Mouse (Mus musculus) T-cell, adult 2 months (primary cell): ENCODE data around the gene Srsf10.

Experiments
- DNase-seq: peaks from one replicate; pipeline ENCODE4 v3.0.0; 2022; ENCODE audit warnings: low spot score

Srsf10 gene

DNA sequence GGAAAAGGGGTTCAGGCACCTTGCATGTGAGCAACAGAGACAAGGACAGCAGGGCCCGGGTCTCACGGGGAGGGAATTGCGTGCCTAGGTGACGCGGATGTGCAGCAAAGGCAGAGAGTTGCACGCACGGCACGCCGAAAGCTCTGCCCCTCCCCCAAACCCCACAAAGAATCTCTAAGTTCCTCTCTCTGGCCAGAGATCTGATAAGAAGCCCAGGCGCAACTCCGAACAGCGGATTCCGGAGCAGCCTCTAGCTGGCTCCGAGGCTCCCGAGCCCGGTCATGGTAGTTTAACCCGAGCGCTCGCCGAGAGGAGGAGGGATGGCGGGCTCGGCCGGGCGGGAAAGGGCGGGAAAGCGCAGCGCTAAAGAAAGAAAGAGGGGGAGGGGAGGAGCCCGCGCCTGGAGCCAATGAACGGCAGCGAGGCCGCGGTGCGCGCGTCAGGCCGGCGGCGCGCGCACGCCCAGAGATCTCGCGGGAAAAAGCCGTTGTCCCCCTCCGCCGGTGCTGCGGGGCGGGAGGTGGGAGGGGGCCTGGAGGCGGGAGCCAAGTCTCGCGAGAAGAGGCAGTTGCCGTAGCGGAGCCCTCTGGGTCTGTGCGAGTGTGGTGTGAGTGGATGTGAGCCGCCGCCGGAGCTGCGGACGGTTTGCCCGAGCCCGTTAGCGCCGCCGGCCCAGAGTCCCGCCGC, at the start of gene Srsf10:
TSS of gene Srsf10 (plus strand) at position 212 of the 687 bp plus-strand sequence.
- peak; percentile 96 for DNase-seq

DNA sequence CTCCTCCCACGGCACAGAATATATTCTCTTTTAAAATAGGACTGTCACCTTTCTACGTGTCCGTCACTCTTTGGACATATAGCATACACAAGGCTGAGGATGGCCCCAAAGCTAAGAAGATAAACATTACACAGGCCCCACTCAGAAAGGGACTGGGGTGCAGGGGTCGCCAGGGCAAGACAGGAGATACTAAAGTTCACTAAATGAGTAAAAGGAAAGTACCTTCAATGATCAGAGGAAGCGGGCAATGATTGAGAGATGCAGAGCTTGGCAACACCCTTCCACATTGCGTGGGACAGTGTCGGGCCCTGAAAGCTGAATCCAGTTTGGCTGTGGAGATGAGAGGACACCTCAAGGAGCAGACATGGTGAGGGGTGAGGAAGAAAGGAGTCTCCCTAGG, 40.7 kb upstream of the Srsf10 start:
- no peak for DNase-seq

DNA sequence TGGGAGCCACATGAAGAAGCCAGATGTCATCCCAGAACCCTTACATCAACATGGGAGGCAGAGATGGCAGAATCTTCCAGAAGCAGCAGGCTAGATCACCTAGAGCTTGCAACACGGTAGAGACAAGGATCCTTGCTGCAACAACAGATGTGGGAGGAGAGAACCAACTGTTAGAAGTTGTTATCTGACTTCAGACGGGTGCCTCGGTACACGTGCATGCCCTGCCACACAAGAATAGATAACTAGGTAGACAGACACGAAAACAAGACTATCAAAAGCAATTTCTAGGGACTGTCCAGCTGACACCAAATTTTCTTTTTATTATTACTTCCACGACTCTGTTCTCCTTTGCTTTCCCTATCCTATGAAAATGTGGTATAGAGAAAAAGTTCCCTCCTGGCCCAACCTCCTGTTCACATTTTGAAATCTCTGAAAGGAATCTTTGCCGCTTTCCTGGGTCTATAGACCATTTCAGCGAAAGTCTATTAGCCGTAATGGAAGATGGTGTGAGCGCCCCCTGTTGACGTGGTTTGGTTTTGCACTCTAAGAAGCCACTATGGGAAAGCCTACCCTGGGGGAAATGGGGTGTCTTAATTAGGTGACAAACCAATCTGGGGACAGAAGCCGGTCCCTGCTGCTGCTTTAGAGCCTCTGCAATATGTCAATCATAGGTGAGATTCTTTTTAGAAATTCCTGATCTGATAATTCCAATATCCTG, 38.5 kb upstream of the Srsf10 start:
- peak; percentile 43 for DNase-seq

DNA sequence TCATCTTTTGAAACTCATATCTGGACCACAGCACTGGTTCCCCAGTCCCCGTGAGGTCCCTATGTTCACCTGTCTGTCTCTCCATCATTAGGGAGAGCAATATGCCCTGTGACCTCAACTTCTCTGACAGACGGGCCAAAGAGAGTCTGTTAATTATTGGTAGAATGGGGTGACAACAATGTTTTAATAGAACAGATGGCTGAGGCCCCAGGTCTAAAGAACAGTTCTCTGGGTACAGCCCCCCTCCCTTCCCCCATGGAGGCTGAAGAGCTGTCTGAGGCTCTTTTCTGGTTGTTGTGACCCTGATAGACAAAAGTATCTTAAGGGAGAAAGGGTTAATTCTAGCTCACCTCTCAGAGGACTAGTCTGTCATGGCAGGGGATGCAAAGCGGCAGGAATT, 37.2 kb upstream of the Srsf10 start:
- no peak for DNase-seq

DNA sequence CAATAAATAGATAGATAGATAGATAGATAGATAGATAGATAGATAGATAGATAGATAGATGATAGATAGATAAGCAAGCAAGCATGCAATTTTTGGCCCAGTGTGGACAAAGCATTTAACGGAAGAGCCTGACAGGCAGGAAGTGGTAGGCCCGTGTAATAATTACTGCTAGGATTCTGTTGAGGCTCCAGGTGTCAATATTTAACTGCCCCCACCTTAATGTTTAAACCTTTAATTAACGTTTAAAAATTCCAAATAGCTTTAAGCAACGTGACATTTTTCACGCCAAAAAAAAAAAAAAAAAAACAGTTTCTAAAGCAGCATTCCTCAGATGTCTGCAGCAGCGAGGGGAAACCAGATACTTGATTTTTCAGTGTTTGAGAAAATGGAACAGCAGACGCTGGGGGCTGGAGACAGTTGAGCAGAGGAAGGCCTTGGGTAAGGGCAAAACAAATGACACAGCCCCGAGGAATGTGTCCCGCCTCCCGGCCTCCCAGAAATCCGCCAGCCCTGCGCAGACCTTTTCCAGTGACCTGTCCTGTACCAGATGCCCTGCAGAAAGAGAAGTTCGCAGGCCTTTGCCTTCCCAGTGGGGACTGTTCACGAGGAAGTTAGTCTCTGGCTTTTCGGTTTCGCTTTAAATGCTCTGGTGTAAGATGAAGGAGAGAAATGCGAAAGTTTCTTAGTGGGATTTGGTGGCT, 35.6 kb upstream of the Srsf10 start:
- DNase-seq: no peak

DNA sequence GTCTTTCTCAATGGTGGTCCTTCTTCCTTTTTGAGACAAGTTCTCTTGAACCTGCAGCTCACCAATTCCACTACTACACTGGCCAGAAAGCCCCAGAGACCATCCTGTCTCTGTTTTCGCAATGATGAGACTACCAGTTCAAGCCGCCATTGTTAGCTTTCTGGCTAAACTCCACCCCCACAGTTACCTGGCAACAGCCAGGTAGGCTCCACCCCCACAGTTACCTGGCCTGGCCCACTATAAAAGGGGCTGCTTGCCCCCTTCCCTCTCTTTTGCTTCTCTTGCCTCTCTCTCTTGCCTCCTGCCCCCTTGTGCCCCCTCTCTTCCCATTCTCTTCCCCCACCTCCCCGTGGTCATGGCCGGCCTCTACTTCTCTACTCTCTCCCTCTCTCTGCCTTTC, 33.8 kb upstream of the Srsf10 start:
- DNase-seq: no peak

DNA sequence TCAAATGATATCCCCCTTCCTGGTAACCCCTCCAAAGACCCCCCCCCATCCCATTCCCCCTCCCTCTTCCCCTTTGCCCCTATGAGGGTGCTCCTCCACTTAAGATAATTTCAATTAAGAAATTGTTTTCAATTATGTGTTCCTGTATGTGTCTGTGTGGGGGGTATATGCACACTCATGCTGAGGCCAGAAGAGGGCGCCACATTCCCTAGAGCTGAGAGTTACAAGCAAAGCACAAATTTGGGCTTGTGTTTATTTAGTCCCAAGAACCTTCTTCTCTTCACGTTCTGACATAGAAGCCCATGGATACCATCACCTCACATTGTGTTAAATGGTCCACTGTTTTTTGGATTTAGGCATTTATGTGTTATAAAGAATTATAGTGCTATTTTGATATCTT, 32.2 kb upstream of the Srsf10 start:
- DNase-seq: peak; percentile 41

DNA sequence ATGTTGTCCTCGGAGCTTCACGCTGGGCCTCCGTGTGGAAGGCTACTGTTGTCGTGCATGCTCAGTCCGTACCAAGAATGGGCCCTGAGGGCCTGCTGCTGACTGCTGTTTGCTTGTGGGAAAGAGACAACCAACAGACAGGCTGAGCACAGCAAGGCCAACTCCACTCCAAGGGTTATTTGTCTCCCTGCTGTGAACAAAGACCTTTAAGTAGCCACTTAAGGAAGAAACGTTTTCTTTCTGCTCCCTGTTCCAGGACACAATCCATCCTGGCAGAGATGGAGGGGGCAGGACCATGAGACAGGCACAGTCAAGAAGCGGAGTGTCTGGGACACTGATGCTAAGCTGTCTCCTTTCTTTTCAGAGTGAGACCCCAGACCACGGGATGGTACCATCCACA, 31.3 kb upstream of the Srsf10 start:
- DNase-seq: no peak

DNA sequence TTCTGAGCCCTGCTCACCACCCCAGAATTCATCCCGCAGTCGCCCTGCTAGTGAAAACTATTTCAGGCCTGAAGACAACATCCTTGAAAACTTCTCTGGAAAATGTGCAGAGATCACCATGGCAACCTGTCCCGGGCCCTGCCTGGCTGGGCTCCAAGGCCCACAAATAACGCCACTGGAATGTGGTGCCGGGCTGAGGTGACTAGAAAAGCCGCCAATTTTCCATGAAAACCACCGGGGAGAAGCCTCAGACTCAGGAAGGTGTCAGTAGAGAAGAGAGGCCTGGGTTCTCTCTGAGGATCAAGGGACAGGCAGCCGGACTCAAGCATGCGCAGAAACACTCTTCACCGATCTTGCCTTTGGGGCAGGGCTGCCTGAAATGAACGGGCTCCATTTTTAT, 27.1 kb upstream of the Srsf10 start:
- DNase-seq: no peak

DNA sequence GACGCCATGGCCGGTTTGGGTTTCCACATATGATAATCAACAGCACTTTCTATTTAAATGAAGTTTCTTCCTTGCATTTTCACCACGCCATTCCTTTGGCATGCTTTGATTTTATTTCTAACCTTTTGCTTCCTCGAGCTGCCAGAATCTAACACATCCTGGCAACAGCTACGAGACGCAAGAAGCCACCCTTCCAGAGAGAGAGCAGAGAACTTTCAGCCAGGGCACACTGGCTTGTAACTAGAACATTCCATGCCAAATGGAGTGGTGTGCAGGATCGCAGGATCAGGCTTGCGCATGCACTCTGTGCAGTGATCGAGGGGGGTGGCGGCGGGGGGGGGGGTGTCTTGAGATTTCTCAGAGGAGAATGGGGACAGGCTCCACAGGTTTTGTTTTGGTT, 23.5 kb upstream of the Srsf10 start:
- no peak for DNase-seq

DNA sequence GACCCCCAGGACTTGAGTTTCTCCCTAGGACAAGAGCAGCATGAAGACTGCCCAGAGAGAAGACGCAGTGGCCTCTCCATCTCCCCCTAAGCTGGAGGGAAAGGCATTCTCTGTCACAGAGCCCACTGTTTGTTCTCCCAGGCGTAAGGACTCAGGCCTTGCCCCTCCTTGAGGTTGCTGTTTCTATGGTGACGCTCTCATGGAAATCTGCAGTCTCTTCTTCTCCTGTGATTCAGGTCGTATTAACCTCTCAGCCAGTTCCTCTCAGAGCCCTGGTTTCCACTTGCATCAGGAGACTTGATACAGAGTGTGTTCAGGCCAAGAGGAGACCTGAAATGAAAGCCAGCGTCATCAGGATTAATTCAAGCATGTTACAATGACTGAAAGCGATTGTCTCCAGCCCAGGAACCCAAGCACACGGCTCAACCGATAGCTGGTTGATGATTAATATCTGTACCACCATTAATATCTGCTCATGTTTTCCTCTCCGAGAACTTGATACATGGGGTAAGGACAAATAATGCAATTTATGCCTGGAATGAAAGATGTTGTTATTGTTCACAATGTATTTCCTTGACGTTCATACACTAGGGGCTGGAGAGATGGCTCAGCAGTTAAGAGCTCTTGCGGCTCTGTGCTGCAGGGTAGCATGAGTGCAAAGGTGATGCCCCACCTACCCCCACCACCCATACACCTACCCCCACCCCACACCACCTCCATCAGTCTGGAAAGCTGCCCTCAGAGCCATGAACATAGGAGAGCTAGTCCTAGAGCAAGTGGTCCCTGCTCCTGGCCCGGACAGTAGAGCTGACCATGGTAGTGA, 22.0 kb upstream of the Srsf10 start:
- DNase-seq: no peak

DNA sequence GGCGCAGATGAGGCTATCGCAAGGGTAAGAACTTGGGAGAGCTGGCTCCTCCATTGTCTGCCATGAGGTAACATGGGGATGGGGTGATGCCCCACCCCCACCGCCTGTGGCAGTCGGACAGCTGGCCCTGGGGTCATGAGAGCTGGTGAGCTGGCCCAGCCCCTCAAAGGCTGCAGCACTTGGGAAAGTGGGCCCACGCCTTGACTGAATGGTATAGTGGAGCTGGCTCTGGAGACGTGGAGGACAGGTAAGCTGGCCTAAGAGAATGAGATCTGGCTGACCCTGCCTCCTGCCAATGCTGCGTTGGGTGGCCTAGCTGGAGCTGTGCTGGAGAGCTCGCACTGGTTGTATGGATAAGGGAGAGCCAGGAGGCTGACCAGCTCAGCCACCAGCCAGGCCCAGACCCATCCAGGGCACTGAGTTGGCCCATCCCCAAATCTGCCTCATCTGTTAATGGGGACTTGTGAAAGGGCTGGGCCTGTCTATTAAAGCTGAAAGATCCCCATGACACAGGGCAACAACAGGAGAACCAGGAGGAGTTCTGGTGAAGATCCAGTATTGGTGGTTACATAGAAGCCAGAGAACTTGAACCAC, 21.3 kb upstream of the Srsf10 start:
- no peak for DNase-seq

DNA sequence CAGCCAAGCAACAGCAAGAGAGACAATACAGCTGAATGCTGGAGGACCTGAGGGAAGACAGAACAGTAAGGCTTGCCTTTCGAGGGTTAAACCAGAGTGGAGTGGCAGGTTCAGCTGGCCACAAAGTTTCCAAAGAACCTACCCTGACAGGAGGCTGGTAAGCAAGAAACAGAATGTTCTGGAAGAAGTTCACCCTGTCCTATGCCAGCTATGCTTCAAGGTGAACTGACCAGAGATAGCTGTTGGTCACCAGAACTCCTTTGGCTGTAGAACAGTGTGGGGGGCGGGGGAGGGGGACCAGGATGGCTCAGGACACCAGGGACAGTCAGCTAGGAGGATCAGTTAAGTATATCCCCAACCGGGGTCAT, 16.6 kb upstream of the Srsf10 start:
- DNase-seq: no peak

DNA sequence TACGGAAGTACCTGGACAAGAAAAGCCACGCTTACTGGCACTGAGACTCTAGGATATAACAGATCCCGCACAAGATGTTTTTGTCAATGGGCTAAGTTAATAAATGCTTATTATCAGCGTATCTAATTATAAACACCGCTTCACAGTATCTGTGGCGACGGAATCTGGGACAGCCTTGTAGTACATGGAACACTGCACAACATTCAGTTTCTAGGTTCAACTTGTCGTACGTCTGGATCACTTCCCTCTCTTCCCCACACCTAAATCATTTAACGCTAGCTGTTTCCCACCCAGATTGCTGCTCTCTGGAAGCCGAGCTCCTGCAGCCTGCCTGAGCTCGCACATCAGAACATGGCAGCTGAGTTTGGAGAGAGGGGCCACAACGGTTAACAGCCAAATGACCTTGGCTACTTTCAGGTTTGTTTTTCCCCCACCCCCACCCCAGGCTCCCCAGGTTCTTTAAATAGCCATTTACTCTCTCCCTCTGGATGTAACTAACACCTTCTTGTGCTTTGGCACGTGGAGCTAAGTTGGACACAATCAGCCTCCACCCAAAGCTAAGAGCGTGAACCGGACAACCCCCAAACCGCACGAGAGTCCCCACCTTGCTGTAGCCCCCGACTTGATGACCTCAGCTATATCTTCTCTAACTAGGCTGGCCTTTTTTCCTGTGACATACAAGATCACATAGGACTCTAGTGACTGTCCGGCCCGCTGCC, 16.1 kb upstream of the Srsf10 start:
- DNase-seq: no peak

DNA sequence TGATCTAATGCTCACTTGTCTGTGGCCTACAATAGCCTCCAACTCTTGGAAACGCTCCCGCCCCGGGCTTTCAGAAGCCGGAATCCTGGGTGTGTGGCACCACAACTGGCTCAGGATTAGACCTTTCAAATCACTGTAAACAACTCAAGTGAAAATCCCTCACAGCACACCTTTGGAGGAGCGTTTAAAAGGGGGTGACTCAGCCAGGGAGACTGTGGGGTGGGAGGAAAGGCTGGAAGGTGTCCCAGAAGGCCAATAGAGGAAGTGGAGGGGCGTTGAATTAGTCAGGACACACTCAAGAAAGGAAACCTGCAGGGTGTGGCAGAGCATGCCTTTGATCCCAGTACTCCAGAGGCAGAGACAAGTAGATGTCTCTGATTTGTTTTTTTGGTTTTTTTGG, 11.1 kb upstream of the Srsf10 start:
- DNase-seq: no peak

DNA sequence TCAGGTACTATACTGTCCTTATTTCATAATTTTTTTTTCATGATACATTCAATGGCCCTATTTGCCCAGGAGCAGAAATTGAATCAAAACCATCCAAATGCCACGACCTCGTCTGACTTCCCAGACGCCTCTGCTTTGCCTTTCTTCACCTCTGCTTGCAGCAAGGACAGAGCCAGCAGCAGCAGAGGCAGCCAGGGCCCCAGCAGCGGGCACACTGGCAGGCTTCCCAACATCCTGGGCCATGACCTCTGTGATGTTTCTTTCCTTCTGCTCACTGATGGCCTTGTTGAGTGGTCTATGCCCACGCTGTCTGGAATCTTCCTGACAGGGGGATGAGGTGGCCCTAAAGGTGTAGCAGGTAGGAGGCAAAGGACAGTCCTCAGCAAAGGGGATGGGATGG, 8.0 kb upstream of the Srsf10 start:
- no peak for DNase-seq

DNA sequence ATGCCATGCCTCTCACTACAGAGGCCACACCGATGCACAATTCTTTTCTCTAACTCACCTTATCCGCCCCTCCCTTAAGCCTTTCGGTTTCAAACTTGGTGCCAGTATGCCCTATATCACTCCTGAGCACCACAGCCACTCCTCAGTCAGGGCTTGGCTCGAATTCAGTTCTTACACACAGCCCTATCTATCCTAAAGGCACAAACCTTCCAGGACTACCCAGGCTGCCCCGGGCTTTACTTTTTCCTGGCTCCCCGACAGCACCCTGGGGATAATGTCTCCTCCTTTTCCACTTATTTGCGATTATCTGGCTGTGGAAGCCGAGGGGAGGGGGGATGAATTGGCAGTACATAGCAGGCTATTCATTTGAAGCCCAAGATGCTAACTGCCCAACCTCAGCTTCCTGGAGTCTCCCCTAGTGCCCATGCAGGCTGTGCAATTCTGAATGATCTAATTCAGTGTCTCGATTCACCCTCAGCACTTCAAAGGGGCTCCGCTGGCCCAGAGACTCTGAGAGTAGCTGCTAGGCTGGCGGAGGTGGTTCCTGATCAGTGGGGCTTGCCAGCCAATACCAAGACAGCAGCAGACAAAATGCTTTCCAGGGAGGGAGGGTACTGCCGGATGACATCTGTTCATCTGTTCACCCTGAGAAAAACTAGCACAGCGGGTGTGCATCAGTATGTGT, 5.0 kb upstream of the Srsf10 start:
- DNase-seq: peak; percentile 70

DNA sequence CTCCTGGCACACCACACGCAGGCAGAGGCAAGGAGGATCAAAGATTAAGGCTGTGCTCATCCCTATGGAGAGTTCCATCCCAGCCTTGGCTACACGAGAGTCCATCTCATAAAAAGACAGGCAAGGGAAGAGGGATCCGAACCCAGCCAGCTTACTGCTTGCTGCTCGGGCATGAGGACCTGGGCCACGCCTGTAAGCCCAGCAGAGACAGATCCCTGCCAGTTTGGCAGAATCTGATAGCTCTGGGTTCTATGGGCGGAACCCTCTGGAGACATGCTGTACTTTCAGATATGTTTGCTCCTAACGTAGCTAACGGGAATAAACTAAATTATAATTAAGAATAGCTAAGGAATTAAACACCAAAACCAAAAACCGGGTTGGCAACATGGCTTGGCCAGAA, 3.6 kb upstream of the Srsf10 start:
- no peak for DNase-seq

DNA sequence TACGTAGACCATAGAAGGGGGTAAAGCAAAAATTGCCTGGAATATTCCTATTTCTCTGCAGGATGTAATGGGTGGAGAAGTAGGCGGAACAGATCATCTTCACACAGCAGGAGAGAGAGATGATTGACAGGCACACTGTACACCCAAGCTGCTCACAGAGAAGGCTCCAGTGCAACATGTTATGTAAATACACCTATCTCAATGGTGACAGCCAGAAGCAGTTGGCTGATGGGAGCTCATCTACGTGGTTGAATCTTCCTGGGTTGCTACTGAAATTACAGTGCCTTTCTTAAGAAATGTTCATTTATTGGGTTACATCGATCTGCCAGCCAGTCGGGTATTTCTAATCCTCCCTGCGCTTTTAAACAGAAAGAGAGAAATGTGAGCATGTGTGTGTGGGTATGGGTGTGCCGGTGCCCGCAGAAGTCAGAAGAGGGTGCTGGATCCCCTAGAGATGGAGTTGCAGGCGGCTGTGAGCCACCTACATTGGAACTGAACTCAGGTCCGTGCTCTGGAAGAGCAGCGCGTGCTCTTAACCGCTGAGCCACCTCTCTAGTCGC, 1.5 kb upstream of the Srsf10 start:
- no peak for DNase-seq

DNA sequence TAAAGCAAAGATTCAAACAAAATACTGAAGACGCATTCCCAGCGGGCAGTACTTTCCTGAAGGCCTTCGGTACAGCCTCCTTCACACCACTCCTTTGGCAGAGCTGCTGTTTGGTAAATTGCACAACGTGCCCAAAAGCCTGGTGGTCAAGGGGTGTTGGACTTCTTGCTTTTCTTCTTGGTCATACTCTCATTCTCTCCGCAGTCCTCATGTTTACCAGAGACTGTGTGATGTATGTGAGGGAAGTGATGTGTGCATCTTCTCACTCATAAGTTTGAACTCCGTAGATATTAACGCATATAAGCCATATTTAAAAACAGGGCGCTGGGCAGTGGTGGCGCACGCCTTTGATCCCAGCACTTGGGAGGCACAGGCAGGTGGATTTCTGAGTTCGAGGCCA, 917 bp upstream of the Srsf10 start:
- no peak for DNase-seq

DNA sequence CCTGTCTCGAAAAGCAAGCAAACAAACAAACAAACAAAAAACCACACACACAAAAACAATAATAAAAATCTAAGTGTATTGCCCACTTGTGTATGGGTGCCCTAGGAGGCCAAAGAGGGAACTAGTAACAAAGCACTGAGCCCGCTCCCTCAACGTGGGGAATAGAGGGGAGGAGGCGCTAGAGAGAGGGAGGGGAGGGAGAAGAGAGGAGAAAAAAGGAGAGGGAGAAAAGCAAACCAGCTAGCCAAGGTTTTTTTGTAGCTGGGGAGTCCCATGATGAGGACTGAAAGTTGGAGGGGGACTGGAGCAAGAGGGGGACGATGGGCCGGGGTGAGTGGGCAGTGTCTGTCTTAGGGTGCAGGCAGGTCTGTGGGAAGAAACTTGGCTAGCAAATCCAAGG, 467 bp upstream of the Srsf10 start:
- DNase-seq: no peak
